Mouse (Mus musculus) mesoderm, embryonic 11.5 days (tissue): ENCODE measurements at regions not wholly inside any gene's neighbourhood (a gene's known extent, or its start where the extent isn't known, plus 50 kb on each side); places are given as distances from the start of the nearest gene placed in this dataset.

ENCODE experiments used
- DNase-seq: peaks from one replicate; pipeline ENCODE4 v3.0.0-alpha.2; 2012; ENCODE audit warnings: low read depth, low spot score

- no peak for DNase-seq
These were observed 87.9 kb upstream of the Itprid2 start for GRCm38 (mm10) chr2:79547284-79547683.

GRCm38 (mm10) chr2:79548039-79548600 is 87.0 kb upstream of the Itprid2 start:
- no peak for DNase-seq

GRCm38 (mm10) chr2:79549781-79550180 is 85.4 kb upstream of the Itprid2 start:
- DNase-seq = no peak

DNA sequence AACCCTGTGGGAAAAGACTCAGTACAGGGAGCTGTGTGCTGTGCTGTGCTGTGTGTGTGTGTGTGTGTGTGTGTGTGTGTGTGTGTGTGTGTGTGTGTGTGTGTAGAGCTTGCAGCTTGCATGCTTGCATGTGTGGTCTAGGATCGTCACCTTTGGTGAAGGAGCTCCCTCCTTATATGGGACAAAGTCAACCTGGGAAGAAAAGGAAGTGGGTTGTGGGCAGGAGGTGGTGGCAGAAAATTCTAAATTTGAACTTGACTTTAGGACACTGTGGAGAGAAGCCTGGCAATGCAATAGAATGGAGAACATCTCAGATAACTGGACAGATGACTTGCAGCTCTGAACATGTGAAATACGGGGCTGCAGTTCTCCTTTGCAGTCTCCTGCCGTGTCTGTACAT is 84.7 kb upstream of the Itprid2 start:
- no peak for DNase-seq

GRCm38 (mm10) chr2:79552481-79552880 is 82.7 kb upstream of the Itprid2 start:
- no peak for DNase-seq

GRCm38 (mm10) chr2:79555395-79555794 is 79.8 kb upstream of the Itprid2 start:
- DNase-seq = no peak

DNA sequence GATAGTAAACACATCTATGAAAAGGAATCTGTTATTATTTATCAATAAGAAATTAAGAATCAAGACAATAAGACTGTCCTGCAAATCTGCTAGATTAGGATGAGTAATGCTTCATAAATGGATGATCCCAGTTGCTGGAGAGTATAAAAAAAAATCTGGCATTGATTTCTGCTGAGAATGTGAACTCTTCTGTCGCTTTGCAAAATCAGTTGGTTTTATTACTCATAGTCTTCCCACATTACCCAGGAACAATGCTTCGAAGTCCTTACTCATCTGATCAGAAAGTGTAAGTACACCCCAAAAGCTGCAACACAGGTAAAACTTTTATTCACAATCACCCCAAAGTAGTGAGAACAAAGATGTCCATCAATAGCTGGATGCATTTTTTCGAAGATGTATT is 77.8 kb upstream of the Itprid2 start:
- no peak for DNase-seq

- DNase-seq = no peak
These were observed 68.7 kb upstream of the Itprid2 start for GRCm38 (mm10) chr2:79566280-79566933.

DNA sequence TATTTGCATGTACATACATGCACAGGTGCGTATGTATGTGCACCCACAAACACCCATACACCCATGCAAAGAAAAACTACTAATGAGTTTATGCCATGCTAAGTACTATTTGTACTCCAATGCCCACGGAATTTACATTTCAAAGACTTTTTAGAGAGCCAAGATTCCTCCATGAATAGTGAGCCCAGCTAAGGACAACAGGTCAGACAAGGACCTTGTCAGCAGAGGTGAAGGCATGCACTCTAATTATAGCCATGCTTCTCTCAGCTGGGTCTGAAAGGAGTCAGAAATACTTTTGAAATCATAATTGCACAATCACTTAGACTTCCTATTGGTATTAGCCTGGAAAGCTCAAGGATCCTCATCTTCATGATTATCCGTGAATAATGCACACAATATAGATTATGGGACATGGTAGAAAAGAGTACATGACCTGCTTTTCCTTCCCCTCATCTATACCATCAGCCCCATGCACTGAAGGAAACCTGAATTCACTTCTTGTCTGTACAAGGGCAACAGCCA is 67.7 kb upstream of the Itprid2 start:
- no peak for DNase-seq

GRCm38 (mm10) chr2:79569663-79570062 is 65.5 kb upstream of the Itprid2 start:
- no peak for DNase-seq

GRCm38 (mm10) chr2:79571910-79572309 is 63.2 kb upstream of the Itprid2 start:
- DNase-seq = no peak

- peak; percentile 20 for DNase-seq
These were observed 60.1 kb upstream of the Itprid2 start for GRCm38 (mm10) chr2:79575074-79575473.

DNA sequence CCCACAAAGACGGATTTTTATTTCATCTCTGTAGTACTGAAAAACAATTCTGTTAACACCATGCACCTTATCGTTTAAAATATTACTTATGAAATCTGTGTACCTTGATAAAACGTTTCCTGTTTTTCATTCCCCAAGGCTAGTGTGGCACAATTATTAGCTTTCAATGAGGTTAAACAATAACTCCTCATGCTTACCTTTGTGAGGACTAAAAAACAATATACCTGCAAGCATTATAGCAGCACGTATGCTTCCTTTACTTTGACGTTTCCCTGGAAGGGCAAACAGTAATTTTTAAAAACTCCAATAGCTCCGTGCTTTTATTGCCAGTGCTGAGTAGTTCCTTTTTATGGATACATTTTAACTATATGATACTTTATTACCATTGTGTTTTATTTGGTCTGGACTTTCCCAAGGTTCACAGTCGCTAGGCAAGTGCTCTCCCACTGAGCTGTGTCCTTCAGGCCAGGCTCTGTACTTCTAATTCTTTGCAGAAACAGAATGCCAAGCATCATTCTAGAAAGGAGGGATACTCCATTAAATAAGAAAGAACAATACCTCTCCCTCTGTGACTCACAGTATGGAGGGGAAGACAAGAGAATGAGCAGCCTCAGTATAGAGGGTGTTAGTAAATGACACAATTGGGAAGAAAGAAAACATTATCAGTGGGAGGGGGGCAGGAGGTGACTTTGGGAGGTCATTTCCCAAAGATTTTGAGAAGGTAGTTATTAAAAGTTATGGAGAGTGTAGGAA is 50.0 kb upstream of the Itprid2 start:
- DNase-seq = no peak
